Mouse (Mus musculus) E14TG2a.4 (cell line): ENCODE data around the gene Zc3h7b.
"Not testable (repeated sequence)": the region's sequence is repeated elsewhere in the genome, so short reads cannot be mapped to it uniquely, and the experiment has no call there.

Experiments used
- H3K27me3 ChIP-seq: 2 replicates; pipeline ENCODE4 v1.6.1; 2014; ENCODE audit warnings: low read length, control low read depth; ENCODE audit not compliant: insufficient read depth
- H3K36me3 ChIP-seq: 2 replicates; pipeline ENCODE4 v1.6.1; 2014; ENCODE audit warnings: low read length, control low read depth; ENCODE audit not compliant: insufficient read depth
- H3K4me1 ChIP-seq: replicated peaks from 2 replicates; pipeline ENCODE4 v1.6.1; 2014; ENCODE audit warnings: low read depth, low read length, control low read depth
- H3K4me3 ChIP-seq: replicated peaks from 2 replicates; pipeline ENCODE4 v1.5.1; 2014; ENCODE audit warnings: mild to moderate bottlenecking, low read length
- H3K9me3 ChIP-seq: 2 replicates; pipeline ENCODE4 v1.6.1; 2014; ENCODE audit warnings: low read length, control low read depth
- CTCF ChIP-seq: conservative IDR thresholded peaks from 2 replicates; pipeline ENCODE4 v1.5.1; 2014; ENCODE audit warnings: low read length
- NANOG ChIP-seq: IDR thresholded peaks from 2 replicates; pipeline ENCODE4 v1.6.1; 2014; ENCODE audit warnings: borderline replicate concordance, low read length, mixed read lengths
- POU5F1 ChIP-seq: IDR thresholded peaks from 2 replicates; pipeline ENCODE4 v1.6.1; 2014; ENCODE audit warnings: low read length, borderline replicate concordance

The Zc3h7b gene

GRCm38 (mm10) chr15:81729241-81729791 is 15.5 kb upstream of the Zc3h7b start:
- Histone ChIP-seq H3K27me3 (no peaks in the 10 kb centered on the region), H3K4me1 (peaks cover 50% of the 10 kb centered on the region), H3K9me3 (no peaks in the 10 kb centered on the region), H3K36me3 (peaks cover 42% of the 10 kb centered on the region), H3K4me3 (peak overlapping the region; percentile 100)
- no peak for TF ChIP-seq NANOG
- no peak for TF ChIP-seq POU5F1
- no peak for TF ChIP-seq CTCF

- Histone ChIP-seq H3K4me1 (peaks cover 43% of the 10 kb centered on the region), H3K9me3 (no peaks in the 10 kb centered on the region), H3K4me3 (peak overlapping the region; percentile 100), H3K36me3 (peaks cover 35% of the 10 kb centered on the region), H3K27me3 (no peaks in the 10 kb centered on the region)
- no peak for TF ChIP-seq CTCF
- TF ChIP-seq POU5F1, result no peak
- no peak for TF ChIP-seq NANOG
These were observed 14.8 kb upstream of the Zc3h7b start for GRCm38 (mm10) chr15:81729792-81730635.

- Histone ChIP-seq H3K27me3 (no peaks in the 10 kb centered on the region), H3K9me3 (no peaks in the 10 kb centered on the region), H3K4me3 (no peak overlapping the region), H3K36me3 (no peaks in the 10 kb centered on the region), H3K4me1 (peaks cover 7% of the 10 kb centered on the region; the same call in 1 of the 2 replicates)
- no peak for TF ChIP-seq NANOG
- TF ChIP-seq POU5F1, result no peak
- TF ChIP-seq CTCF, result no peak
These were observed 9.8 kb upstream of the Zc3h7b start for GRCm38 (mm10) chr15:81735075-81735474.

DNA sequence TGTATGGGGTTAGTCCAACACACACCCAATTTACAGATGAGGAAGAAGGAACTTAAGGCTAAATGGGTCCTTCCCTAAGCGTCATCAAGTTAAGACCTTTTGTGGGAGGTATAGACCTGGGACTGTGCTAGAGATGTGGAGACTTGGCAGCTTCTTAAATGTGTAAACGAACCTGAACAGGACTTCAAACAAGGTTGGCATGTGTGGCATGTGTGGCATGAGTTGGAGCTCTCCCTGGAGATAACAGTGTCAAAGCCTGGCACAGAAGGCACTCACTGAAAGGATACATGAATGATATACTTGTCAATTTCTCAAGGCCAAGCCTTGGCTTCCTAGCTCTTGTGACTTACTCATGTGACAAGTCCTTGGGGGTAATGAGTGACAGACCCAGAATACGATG is 5.6 kb upstream of the Zc3h7b start:
- no peaks in the 10 kb centered on the region; the same call in none of the 2 replicates for H3K27me3 ChIP-seq
- no peaks in the 10 kb centered on the region for H3K9me3 ChIP-seq
- no peaks in the 10 kb centered on the region for H3K36me3 ChIP-seq
- no peak for TF ChIP-seq NANOG
- no peak for TF ChIP-seq CTCF
- no peak for TF ChIP-seq POU5F1
- H3K4me1 ChIP-seq, result peaks cover 4% of the 10 kb centered on the region
- H3K4me3 ChIP-seq, result no peak overlapping the region

DNA sequence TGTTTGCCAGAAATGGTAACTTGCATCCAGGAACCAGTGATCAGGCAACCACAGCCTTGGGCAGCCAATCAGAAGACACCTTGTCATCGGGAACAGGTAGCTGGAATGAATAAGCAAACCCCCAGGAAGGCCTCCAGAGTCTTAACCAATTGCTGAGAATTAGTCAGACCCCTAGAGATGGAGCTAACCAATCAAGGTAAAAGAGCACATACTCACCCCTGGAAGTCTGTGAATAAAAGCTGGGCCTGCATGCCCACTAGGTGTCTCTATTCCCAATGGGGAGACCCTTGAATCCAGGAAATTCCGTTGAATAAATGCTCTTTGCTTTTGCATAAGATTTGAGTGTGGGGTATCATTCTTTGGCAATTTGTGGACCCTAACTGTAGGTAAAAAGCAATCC is 4.9 kb upstream of the Zc3h7b start:
- no peaks in the 10 kb centered on the region for H3K9me3 ChIP-seq
- H3K36me3 ChIP-seq, result no peaks in the 10 kb centered on the region
- peaks cover 8% of the 10 kb centered on the region for H3K4me1 ChIP-seq
- no peak overlapping the region for H3K4me3 ChIP-seq
- TF ChIP-seq CTCF (peak; percentile 54), NANOG (no peak), POU5F1 (no peak)
- no peaks in the 10 kb centered on the region; the same call in none of the 2 replicates for H3K27me3 ChIP-seq

DNA sequence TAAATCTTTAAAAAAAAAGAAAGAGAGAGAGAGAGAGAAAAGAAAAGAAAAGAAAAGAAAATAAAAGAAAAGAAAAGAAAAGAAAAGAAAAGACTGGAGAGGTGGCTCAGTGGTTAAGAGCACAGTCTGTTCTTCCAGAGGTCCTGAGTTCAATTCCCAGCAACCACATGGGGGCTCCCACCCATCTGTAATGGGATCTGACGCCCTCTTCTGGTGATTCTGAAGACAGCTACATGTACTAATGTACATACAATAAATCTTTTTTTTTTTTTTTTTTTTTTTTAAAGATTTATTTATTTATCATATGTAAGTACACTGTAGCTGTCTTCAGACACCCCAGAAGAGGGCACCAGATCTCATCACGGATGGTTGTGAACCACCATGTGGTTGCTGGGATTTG is 2.5 kb upstream of the Zc3h7b start:
- not testable (repeated sequence) for H3K36me3 ChIP-seq, H3K9me3 ChIP-seq, H3K27me3 ChIP-seq, H3K4me3 ChIP-seq
- H3K4me1 ChIP-seq, result peaks cover 19% of the 10 kb centered on the region
- TF ChIP-seq CTCF, result peak; percentile 18

GRCm38 (mm10) chr15:81745601-81746114 is 801 bp downstream of the Zc3h7b start:
- peaks cover 39% of the 10 kb centered on the region for H3K4me1 ChIP-seq
- H3K9me3 ChIP-seq, result no peaks in the 10 kb centered on the region
- peaks cover 2% of the 10 kb centered on the region for H3K27me3 ChIP-seq
- H3K4me3 ChIP-seq, result peak overlapping the region; percentile 90
- H3K36me3 ChIP-seq, result no peaks in the 10 kb centered on the region
- no peak for TF ChIP-seq NANOG
- TF ChIP-seq POU5F1, result no peak
- no peak for TF ChIP-seq CTCF

DNA sequence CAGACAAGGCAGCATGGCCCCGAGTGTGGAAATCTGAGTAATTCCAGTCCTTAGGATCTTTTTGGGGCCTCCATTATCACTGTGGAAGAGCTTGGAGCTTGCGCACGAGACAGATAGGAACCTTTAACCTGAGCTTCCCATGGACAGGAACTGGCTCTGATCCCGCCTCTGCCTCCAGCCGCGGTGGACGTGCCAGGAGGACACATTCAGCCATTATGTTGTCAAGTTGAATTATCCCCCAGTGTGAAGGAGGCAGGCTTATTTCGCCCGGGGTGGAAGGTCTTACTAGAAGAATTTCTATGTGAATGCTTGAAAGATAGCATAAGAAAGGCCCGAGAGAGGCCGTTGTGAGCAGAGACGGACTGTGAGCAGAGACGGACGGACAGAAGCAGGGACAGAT is 4.9 kb downstream of the Zc3h7b start:
- Histone ChIP-seq H3K27me3 (0 out of 2 replicates have a peak, but pooled peaks cover 2% of the 10 kb centered on the region), H3K36me3 (no peaks in the 10 kb centered on the region), H3K9me3 (no peaks in the 10 kb centered on the region), H3K4me3 (peak overlapping the region; percentile 41; the same call in 1 of the 2 replicates), H3K4me1 (peaks cover 47% of the 10 kb centered on the region)
- TF ChIP-seq POU5F1 (no peak), CTCF (no peak), NANOG (no peak)
